Mouse (Mus musculus): ENCODE measurements around the gene Eln. TPM values are rescaled to one million over a fixed set of nuclear protein-coding genes. Genes with fewer than 3 reads are reported as not detected.
A peak's percentile ranks its signal among the peaks of the same experiment; 100 is the strongest.

Gene Eln
- polyA plus RNA-seq, 1 experiment from 2014 or later = 2.2 TPM

GRCm38 (mm10) chr5:134674977-134675376 lies 72.1 kb downstream of the Eln start:
- H3K4me1 ChIP-seq (replicated peaks; ENCODE audit: control insufficient read depth, insufficient read depth, low read length) = peaks cover 18% of the 10 kb centered on the region
- no peaks in the 10 kb centered on the region for H3K27me3 ChIP-seq (ENCODE audit: control insufficient read depth, insufficient read depth, low read length)
- no peaks in the 10 kb centered on the region for H3K9me3 ChIP-seq (ENCODE audit: control insufficient read depth, low read length)
- peak overlapping the region; percentile 69 for H3K9ac ChIP-seq (ENCODE audit: low read length)
- H3K4me3 ChIP-seq (ENCODE audit: low read depth, low read length) = no peak overlapping the region
- ATAC-seq (replicated peaks; ENCODE audit: low FRiP score) (no peak), DNase-seq (ENCODE audit: low spot score) (no peak)
- WGBS = 77% methylated on average over 5 of the region's 5 CpGs
- no peak overlapping the region for H3K4me2 ChIP-seq (ENCODE audit: low read depth, low read length, severe bottlenecking)
- no peak overlapping the region for H3K27ac ChIP-seq (ENCODE audit: low read depth, low read length)
- no peaks in the 10 kb centered on the region; the same call in 1 of the 2 replicates for H3K36me3 ChIP-seq (ENCODE audit: control insufficient read depth, insufficient read depth, low read length)

- DNase-seq (ENCODE audit: low spot score) (no peak), ATAC-seq (replicated peaks; ENCODE audit: low FRiP score) (no peak)
- no peaks in the 10 kb centered on the region for H3K27me3 ChIP-seq (ENCODE audit: control insufficient read depth, insufficient read depth, low read length)
- no peak overlapping the region for H3K4me2 ChIP-seq (ENCODE audit: low read depth, low read length, severe bottlenecking)
- no peak overlapping the region for H3K9ac ChIP-seq (ENCODE audit: low read length)
- H3K36me3 ChIP-seq (ENCODE audit: control insufficient read depth, insufficient read depth, low read length) = no peaks in the 10 kb centered on the region; the same call in 1 of the 2 replicates
- no peaks in the 10 kb centered on the region for H3K9me3 ChIP-seq (ENCODE audit: control insufficient read depth, low read length)
- 95% methylated on average over 6 of the region's 6 CpGs for WGBS
- H3K4me1 ChIP-seq (replicated peaks; ENCODE audit: control insufficient read depth, insufficient read depth, low read length) = peaks cover 18% of the 10 kb centered on the region
- no peak overlapping the region for H3K27ac ChIP-seq (ENCODE audit: low read depth, low read length)
- H3K4me3 ChIP-seq (ENCODE audit: low read depth, low read length) = no peak overlapping the region
These were observed 74.5 kb downstream of the Eln start for GRCm38 (mm10) chr5:134672611-134673010.

- Histone ChIP-seq H3K4me3 (ENCODE audit: low read depth, low read length) (no peak overlapping the region), H3K9ac (ENCODE audit: low read length) (no peak overlapping the region), H3K9me3 (ENCODE audit: control insufficient read depth, low read length) (no peaks in the 10 kb centered on the region), H3K36me3 (ENCODE audit: control insufficient read depth, insufficient read depth, low read length) (no peaks in the 10 kb centered on the region; the same call in 1 of the 2 replicates), H3K4me2 (ENCODE audit: low read depth, low read length, severe bottlenecking) (no peak overlapping the region), H3K27ac (ENCODE audit: low read depth, low read length) (no peak overlapping the region), H3K27me3 (ENCODE audit: control insufficient read depth, insufficient read depth, low read length) (no peaks in the 10 kb centered on the region), H3K4me1 (replicated peaks; ENCODE audit: control insufficient read depth, insufficient read depth, low read length) (peaks cover 16% of the 10 kb centered on the region)
- 86% methylated on average over 1 of the region's 1 CpGs for WGBS
- DNase-seq (ENCODE audit: low spot score) = no peak
- ATAC-seq (replicated peaks; ENCODE audit: low FRiP score) = no peak
These were observed 75.0 kb downstream of the Eln start for GRCm38 (mm10) chr5:134672198-134672516.

- Histone ChIP-seq H3K4me1 (replicated peaks; ENCODE audit: control insufficient read depth, insufficient read depth, low read length) (peaks cover 14% of the 10 kb centered on the region), H3K4me3 (ENCODE audit: low read depth, low read length) (no peak overlapping the region), H3K4me2 (ENCODE audit: low read depth, low read length, severe bottlenecking) (no peak overlapping the region), H3K36me3 (ENCODE audit: control insufficient read depth, insufficient read depth, low read length) (no peaks in the 10 kb centered on the region; the same call in 1 of the 2 replicates), H3K9me3 (ENCODE audit: control insufficient read depth, low read length) (no peaks in the 10 kb centered on the region), H3K27ac (ENCODE audit: low read depth, low read length) (no peak overlapping the region), H3K27me3 (ENCODE audit: control insufficient read depth, insufficient read depth, low read length) (no peaks in the 10 kb centered on the region), H3K9ac (ENCODE audit: low read length) (no peak overlapping the region)
- 72% methylated on average over 17 of the region's 17 CpGs for WGBS
- DNase-seq (ENCODE audit: low spot score) (no peak), ATAC-seq (replicated peaks; ENCODE audit: low FRiP score) (no peak)
These were observed 75.6 kb downstream of the Eln start for GRCm38 (mm10) chr5:134671335-134672197.

GRCm38 (mm10) chr5:134669001-134669708 lies 78.0 kb downstream of the Eln start:
- Histone ChIP-seq H3K4me3 (ENCODE audit: low read depth, low read length) (no peak overlapping the region), H3K27ac (ENCODE audit: low read depth, low read length) (no peak overlapping the region)
- ATAC-seq (replicated peaks; ENCODE audit: low FRiP score) = no peak

GRCm38 (mm10) chr5:134668495-134668894 lies 78.6 kb downstream of the Eln start:
- peak; percentile 78 for DNase-seq (ENCODE audit: low spot score)
- Histone ChIP-seq H3K27ac (ENCODE audit: low read depth, low read length) (no peak overlapping the region), H3K4me3 (ENCODE audit: low read depth, low read length) (no peak overlapping the region), H3K9me3 (ENCODE audit: control insufficient read depth, low read length) (no peaks in the 10 kb centered on the region), H3K27me3 (ENCODE audit: control insufficient read depth, insufficient read depth, low read length) (no peaks in the 10 kb centered on the region), H3K36me3 (ENCODE audit: control insufficient read depth, insufficient read depth, low read length) (no peaks in the 10 kb centered on the region; the same call in 1 of the 2 replicates), H3K4me2 (ENCODE audit: low read depth, low read length, severe bottlenecking) (no peak overlapping the region), H3K9ac (ENCODE audit: low read length) (no peak overlapping the region), H3K4me1 (replicated peaks; ENCODE audit: control insufficient read depth, insufficient read depth, low read length) (no peaks in the 10 kb centered on the region; the same call in 1 of the 2 replicates)
- peak; percentile 46; the same call in 1 of the 2 replicates for ATAC-seq (replicated peaks; ENCODE audit: low FRiP score)
- 30% methylated on average over 8 of the region's 8 CpGs for WGBS

More at GRCm38 (mm10) chr5:134669001-134669708, 78.0 kb downstream of the Eln start:
- H3K27me3 ChIP-seq (ENCODE audit: control insufficient read depth, insufficient read depth, low read length) = no peaks in the 10 kb centered on the region
- 78% methylated on average over 20 of the region's 20 CpGs for WGBS
- DNase-seq (ENCODE audit: low spot score) = no peak
- no peaks in the 10 kb centered on the region; the same call in 1 of the 2 replicates for H3K36me3 ChIP-seq (ENCODE audit: control insufficient read depth, insufficient read depth, low read length)
- no peak overlapping the region for H3K9ac ChIP-seq (ENCODE audit: low read length)
- H3K9me3 ChIP-seq (ENCODE audit: control insufficient read depth, low read length) = no peaks in the 10 kb centered on the region
- H3K4me2 ChIP-seq (ENCODE audit: low read depth, low read length, severe bottlenecking) = no peak overlapping the region
- no peaks in the 10 kb centered on the region; the same call in 1 of the 2 replicates for H3K4me1 ChIP-seq (replicated peaks; ENCODE audit: control insufficient read depth, insufficient read depth, low read length)

- ATAC-seq (replicated peaks; ENCODE audit: low FRiP score) = no peak
- 77% methylated on average over 4 of the region's 4 CpGs for WGBS
- no peaks in the 10 kb centered on the region; the same call in 1 of the 2 replicates for H3K36me3 ChIP-seq (ENCODE audit: control insufficient read depth, insufficient read depth, low read length)
These were observed 90.4 kb downstream of the Eln start for GRCm38 (mm10) chr5:134656708-134657107.

More at GRCm38 (mm10) chr5:134656708-134657107, 90.4 kb downstream of the Eln start:
- H3K4me1 ChIP-seq (replicated peaks; ENCODE audit: control insufficient read depth, insufficient read depth, low read length) = no peaks in the 10 kb centered on the region
- no peaks in the 10 kb centered on the region for H3K9me3 ChIP-seq (ENCODE audit: control insufficient read depth, low read length)
- no peak overlapping the region for H3K27ac ChIP-seq (ENCODE audit: low read depth, low read length)
- H3K27me3 ChIP-seq (ENCODE audit: control insufficient read depth, insufficient read depth, low read length) = no peaks in the 10 kb centered on the region
- no peak overlapping the region for H3K9ac ChIP-seq (ENCODE audit: low read length)
- DNase-seq (ENCODE audit: low spot score) = no peak
- H3K4me3 ChIP-seq (ENCODE audit: low read depth, low read length) = no peak overlapping the region
- no peak overlapping the region for H3K4me2 ChIP-seq (ENCODE audit: low read depth, low read length, severe bottlenecking)
